Mouse (Mus musculus): ENCODE data around the gene Zmynd8.

DNA sequence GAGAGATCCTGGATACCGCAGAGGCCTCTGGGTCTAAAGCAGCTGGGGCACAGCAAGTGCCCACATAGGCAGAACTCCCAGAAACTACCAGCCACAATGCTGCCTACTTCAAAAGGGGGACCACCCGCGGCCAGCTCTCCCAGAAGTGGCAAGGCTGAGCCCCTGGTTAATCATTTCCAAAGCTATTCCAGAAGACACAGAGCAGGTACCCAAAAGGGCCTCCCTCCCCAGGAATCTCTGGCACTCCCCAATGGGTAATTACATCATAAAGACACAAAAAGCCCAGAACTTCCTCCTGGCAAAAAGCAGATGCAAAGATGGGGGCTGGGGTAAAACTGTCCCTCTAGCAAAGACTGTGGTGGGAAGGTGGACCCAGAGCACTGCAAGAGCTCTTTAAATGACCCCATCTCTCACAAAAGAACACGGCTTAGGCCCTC lies 41.4 kb downstream of the Zmynd8 start:
- TF ChIP-seq CTCF (IDR thresholded peaks at IDR 0.05; ENCODE audit: borderline replicate concordance, insufficient read depth, low read length) (no peak), POLR2A (IDR thresholded peaks at IDR 0.05; ENCODE audit: low read depth, low read length) (no peak)

Data from embryonic fibroblast, embryonic 13.5 days (primary cell).